Mouse (Mus musculus): Measurements from ENCODE around the gene Fgb. TPM values are rescaled to one million over a fixed set of nuclear protein-coding genes. Genes with fewer than 3 reads are reported as not detected.
A peak's percentile ranks its signal among the peaks of the same experiment; 100 is the strongest.

Gene Fgb
- total and polyA plus RNA-seq, 3 experiments, result 0.11 TPM; not detected in 2

DNA sequence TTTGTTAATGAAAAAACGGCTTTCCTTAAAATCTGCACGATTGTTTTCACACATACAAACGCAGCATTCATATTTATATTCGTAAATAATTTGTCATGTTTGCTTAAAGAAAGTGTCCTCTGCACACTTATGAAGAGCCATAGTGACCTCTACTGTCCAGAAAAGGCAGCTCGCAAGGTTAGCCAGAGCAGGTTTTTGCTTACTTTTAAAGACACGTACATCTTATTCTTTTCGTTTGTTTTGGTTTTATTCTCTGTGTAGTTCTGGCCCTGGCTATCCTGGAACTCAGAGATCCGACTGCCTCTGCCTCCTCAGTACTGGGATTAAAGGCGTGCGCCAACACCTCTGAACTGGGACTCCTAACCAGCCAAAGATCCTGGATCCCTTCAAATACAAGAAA, 4.1 kb upstream of the Fgb start:
- no peak overlapping the region for H3K4me3 ChIP-seq (ENCODE audit: low read depth, low read length)
- H3K4me1 ChIP-seq (ENCODE audit: insufficient read depth, low read depth, low read length), result peaks cover 50% of the 10 kb centered on the region
- ATAC-seq (ENCODE audit: extremely low read depth, insufficient number of reproducible peaks, low FRiP score, poor library complexity, severe bottlenecking), result no peak
- no peaks in the 10 kb centered on the region for H3K9me3 ChIP-seq (replicated peaks)
- TF ChIP-seq CTCF (IDR thresholded peaks at IDR 0.05; ENCODE audit: low read depth, low read length) (peak; percentile 24; the same call in 1 of the 2 replicates), TAL1 (conservative IDR thresholded peaks at IDR 0.05; ENCODE audit: low read depth, low read length) (no peak)
- no peak for DNase-seq (ENCODE audit: low spot score)
- no peaks in the 10 kb centered on the region for H3K27me3 ChIP-seq (ENCODE audit: insufficient read depth, low read length)
- peaks cover 20% of the 10 kb centered on the region for H3K36me3 ChIP-seq (replicated peaks)

GRCm38 (mm10) chr3:83053126-83053525, 3.5 kb upstream of the Fgb start:
- TF ChIP-seq TAL1 (conservative IDR thresholded peaks at IDR 0.05; ENCODE audit: low read depth, low read length), result no peak
- no peak for TF ChIP-seq GATA2 (IDR thresholded peaks at IDR 0.05; ENCODE audit: borderline replicate concordance, low read depth, low read length)
- H3K4me3 ChIP-seq (ENCODE audit: low read depth, low read length), result peak overlapping the region; percentile 32; the same call in 1 of the 2 replicates
- H3K4me1 ChIP-seq (ENCODE audit: insufficient read depth, low read depth, low read length), result peaks cover 50% of the 10 kb centered on the region
- no peaks in the 10 kb centered on the region for H3K27me3 ChIP-seq (ENCODE audit: insufficient read depth, low read length)
- peaks cover 14% of the 10 kb centered on the region for H3K36me3 ChIP-seq (replicated peaks)
- ATAC-seq (ENCODE audit: extremely low read depth, insufficient number of reproducible peaks, low FRiP score, poor library complexity, severe bottlenecking) (peak; percentile 43), DNase-seq (ENCODE audit: low spot score) (peak; percentile 13)
- no peaks in the 10 kb centered on the region for H3K9me3 ChIP-seq (replicated peaks)

DNA sequence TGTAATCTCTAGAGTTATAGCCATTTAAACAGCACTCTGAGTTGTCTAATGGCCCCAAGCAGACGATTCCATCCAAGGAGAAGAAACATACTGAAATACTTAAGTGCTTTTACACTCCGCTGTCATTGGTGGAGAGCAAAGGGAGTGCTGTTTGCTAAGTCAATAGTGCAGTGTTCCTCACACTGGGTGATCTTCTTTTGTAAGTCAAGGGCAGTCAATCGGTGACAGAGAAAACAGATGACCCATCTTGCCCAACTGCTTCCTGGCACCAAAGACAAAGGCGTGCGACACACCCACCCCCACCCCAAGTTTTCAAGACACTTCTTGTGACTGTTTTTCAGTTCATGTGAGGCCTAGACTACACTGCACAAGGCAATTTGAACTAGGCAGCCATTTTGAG, 2.4 kb upstream of the Fgb start:
- Histone ChIP-seq H3K4me3 (ENCODE audit: low read depth, low read length) (no peak overlapping the region), H3K27me3 (ENCODE audit: insufficient read depth, low read length) (no peaks in the 10 kb centered on the region), H3K9me3 (replicated peaks) (no peaks in the 10 kb centered on the region), H3K4me1 (ENCODE audit: insufficient read depth, low read depth, low read length) (peaks cover 47% of the 10 kb centered on the region), H3K36me3 (replicated peaks) (peaks cover 6% of the 10 kb centered on the region)
- ATAC-seq (ENCODE audit: extremely low read depth, insufficient number of reproducible peaks, low FRiP score, poor library complexity, severe bottlenecking), result no peak
- TF ChIP-seq GATA2 (IDR thresholded peaks at IDR 0.05; ENCODE audit: borderline replicate concordance, low read depth, low read length) (no peak), TAL1 (conservative IDR thresholded peaks at IDR 0.05; ENCODE audit: low read depth, low read length) (no peak), CTCF (IDR thresholded peaks at IDR 0.05; ENCODE audit: low read depth, low read length) (no peak), POLR2AphosphoS5 (IDR thresholded peaks at IDR 0.05; ENCODE audit: insufficient replicate concordance, low read depth, low read length) (no peak), GATA1 (IDR thresholded peaks at IDR 0.05; ENCODE audit: borderline replicate concordance, low read length) (no peak)
- no peak for DNase-seq (ENCODE audit: low spot score)

DNA sequence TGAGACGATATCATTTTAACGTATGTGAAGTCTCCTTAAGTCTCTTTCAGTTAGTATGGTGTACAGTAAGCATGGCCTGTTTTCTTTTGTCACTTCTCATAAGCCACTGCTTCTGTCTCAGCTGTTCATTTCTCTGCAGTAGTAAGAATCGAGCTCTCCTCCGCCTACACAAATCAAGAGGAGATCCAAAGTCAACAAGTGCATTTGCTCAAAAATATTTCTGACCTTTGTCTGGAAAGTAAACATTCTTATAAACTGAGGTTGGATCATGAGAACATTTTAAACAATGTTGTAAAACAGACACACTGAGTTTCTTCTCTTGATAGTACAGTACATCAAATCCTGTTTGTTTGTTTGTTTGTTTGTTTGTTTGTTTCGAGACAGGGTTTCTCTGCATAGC, 998 bp upstream of the Fgb start:
- no peak for TF ChIP-seq CTCF (IDR thresholded peaks at IDR 0.05; ENCODE audit: low read depth, low read length)
- TF ChIP-seq TAL1 (conservative IDR thresholded peaks at IDR 0.05; ENCODE audit: low read depth, low read length), result no peak
- TF ChIP-seq POLR2AphosphoS5 (IDR thresholded peaks at IDR 0.05; ENCODE audit: insufficient replicate concordance, low read depth, low read length), result no peak
- no peak for TF ChIP-seq GATA1 (IDR thresholded peaks at IDR 0.05; ENCODE audit: borderline replicate concordance, low read length)
- TF ChIP-seq GATA2 (IDR thresholded peaks at IDR 0.05; ENCODE audit: borderline replicate concordance, low read depth, low read length), result no peak
- DNase-seq (ENCODE audit: low spot score) (no peak), ATAC-seq (ENCODE audit: extremely low read depth, insufficient number of reproducible peaks, low FRiP score, poor library complexity, severe bottlenecking) (no peak)
- Histone ChIP-seq H3K27me3 (ENCODE audit: insufficient read depth, low read length) (no peaks in the 10 kb centered on the region; the same call in 1 of the 2 replicates), H3K9me3 (replicated peaks) (no peaks in the 10 kb centered on the region), H3K4me3 (ENCODE audit: low read depth, low read length) (no peak overlapping the region), H3K36me3 (replicated peaks) (no peaks in the 10 kb centered on the region), H3K4me1 (ENCODE audit: insufficient read depth, low read depth, low read length) (peaks cover 35% of the 10 kb centered on the region)

GRCm38 (mm10) chr3:83046649-83047048, 3.0 kb downstream of the Fgb start:
- DNase-seq (ENCODE audit: low spot score), result no peak
- H3K4me3 ChIP-seq (ENCODE audit: low read depth, low read length), result no peak overlapping the region
- no peak for TF ChIP-seq GATA1 (IDR thresholded peaks at IDR 0.05; ENCODE audit: borderline replicate concordance, low read length)
- TF ChIP-seq POLR2AphosphoS5 (IDR thresholded peaks at IDR 0.05; ENCODE audit: insufficient replicate concordance, low read depth, low read length), result no peak
- no peak for TF ChIP-seq CTCF (IDR thresholded peaks at IDR 0.05; ENCODE audit: low read depth, low read length)
- TF ChIP-seq GATA2 (IDR thresholded peaks at IDR 0.05; ENCODE audit: borderline replicate concordance, low read depth, low read length), result no peak
- TF ChIP-seq TAL1 (conservative IDR thresholded peaks at IDR 0.05; ENCODE audit: low read depth, low read length), result no peak
- H3K27me3 ChIP-seq (ENCODE audit: insufficient read depth, low read length), result no peaks in the 10 kb centered on the region; the same call in 1 of the 2 replicates
- H3K9me3 ChIP-seq (replicated peaks), result no peaks in the 10 kb centered on the region
- H3K36me3 ChIP-seq (replicated peaks), result no peaks in the 10 kb centered on the region
- peaks cover 7% of the 10 kb centered on the region; the same call in 1 of the 2 replicates for H3K4me1 ChIP-seq (ENCODE audit: insufficient read depth, low read depth, low read length)
- ATAC-seq (ENCODE audit: extremely low read depth, insufficient number of reproducible peaks, low FRiP score, poor library complexity, severe bottlenecking), result no peak

DNA sequence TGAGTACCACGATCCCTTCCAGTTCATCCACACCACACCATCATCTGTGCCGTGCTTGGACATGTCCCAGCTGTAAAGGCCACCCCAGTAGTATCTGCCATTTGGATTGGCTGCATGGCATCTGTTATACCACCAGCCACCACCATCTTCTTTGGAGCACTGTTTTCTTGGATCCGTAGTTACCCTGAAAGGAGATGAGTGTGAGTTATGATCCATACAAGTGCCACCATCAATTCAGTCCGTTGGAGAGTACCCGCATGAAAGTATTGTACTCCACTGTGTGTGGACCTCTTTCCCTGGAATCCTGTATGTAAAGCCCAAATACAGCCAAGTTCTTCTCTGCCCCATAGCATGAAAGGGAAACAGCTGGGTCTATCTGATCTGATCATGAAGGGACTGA, 7.2 kb downstream of the Fgb start:
- Histone ChIP-seq H3K4me3 (ENCODE audit: low read depth, low read length) (no peak overlapping the region), H3K4me1 (ENCODE audit: insufficient read depth, low read depth, low read length) (peaks cover 2% of the 10 kb centered on the region; the same call in 1 of the 2 replicates), H3K36me3 (replicated peaks) (no peaks in the 10 kb centered on the region), H3K27me3 (ENCODE audit: insufficient read depth, low read length) (no peaks in the 10 kb centered on the region; the same call in 1 of the 2 replicates), H3K9me3 (replicated peaks) (no peaks in the 10 kb centered on the region)
- no peak for DNase-seq (ENCODE audit: low spot score)
- no peak for TF ChIP-seq CTCF (IDR thresholded peaks at IDR 0.05; ENCODE audit: low read depth, low read length)
- no peak for TF ChIP-seq GATA1 (IDR thresholded peaks at IDR 0.05; ENCODE audit: borderline replicate concordance, low read length)
- no peak for TF ChIP-seq POLR2AphosphoS5 (IDR thresholded peaks at IDR 0.05; ENCODE audit: insufficient replicate concordance, low read depth, low read length)
- no peak for TF ChIP-seq TAL1 (conservative IDR thresholded peaks at IDR 0.05; ENCODE audit: low read depth, low read length)
- TF ChIP-seq GATA2 (IDR thresholded peaks at IDR 0.05; ENCODE audit: borderline replicate concordance, low read depth, low read length), result no peak
- no peak for ATAC-seq (ENCODE audit: extremely low read depth, insufficient number of reproducible peaks, low FRiP score, poor library complexity, severe bottlenecking)

GRCm38 (mm10) chr3:83039666-83040065, 10.0 kb downstream of the Fgb start:
- H3K36me3 ChIP-seq (replicated peaks), result no peaks in the 10 kb centered on the region
- H3K4me1 ChIP-seq (ENCODE audit: insufficient read depth, low read depth, low read length), result peaks cover 2% of the 10 kb centered on the region
- H3K9me3 ChIP-seq (replicated peaks), result no peaks in the 10 kb centered on the region
- H3K4me3 ChIP-seq (ENCODE audit: low read depth, low read length), result no peak overlapping the region
- no peak for ATAC-seq (ENCODE audit: extremely low read depth, insufficient number of reproducible peaks, low FRiP score, poor library complexity, severe bottlenecking)
- TF ChIP-seq CTCF (IDR thresholded peaks at IDR 0.05; ENCODE audit: low read depth, low read length) (no peak), POLR2AphosphoS5 (IDR thresholded peaks at IDR 0.05; ENCODE audit: insufficient replicate concordance, low read depth, low read length) (no peak), TAL1 (conservative IDR thresholded peaks at IDR 0.05; ENCODE audit: low read depth, low read length) (no peak)
- DNase-seq (ENCODE audit: low spot score), result no peak
- no peaks in the 10 kb centered on the region for H3K27me3 ChIP-seq (ENCODE audit: insufficient read depth, low read length)

Measured in G1E (cell line).